Mouse (Mus musculus) lung, postnatal 0 days (tissue): ENCODE measurements around the gene Gm20388.

ENCODE experiments used
- CTCF ChIP-seq: IDR thresholded peaks from 2 replicates; pipeline ENCODE4 v1.5.1; 2016; ENCODE audit warnings: antibody characterized with exemption, mild to moderate bottlenecking
- EP300 ChIP-seq: IDR thresholded peaks from 2 replicates; pipeline ENCODE4 v1.6.1; 2016; ENCODE audit warnings: antibody characterized with exemption, mild to moderate bottlenecking, control low read depth

DNA sequence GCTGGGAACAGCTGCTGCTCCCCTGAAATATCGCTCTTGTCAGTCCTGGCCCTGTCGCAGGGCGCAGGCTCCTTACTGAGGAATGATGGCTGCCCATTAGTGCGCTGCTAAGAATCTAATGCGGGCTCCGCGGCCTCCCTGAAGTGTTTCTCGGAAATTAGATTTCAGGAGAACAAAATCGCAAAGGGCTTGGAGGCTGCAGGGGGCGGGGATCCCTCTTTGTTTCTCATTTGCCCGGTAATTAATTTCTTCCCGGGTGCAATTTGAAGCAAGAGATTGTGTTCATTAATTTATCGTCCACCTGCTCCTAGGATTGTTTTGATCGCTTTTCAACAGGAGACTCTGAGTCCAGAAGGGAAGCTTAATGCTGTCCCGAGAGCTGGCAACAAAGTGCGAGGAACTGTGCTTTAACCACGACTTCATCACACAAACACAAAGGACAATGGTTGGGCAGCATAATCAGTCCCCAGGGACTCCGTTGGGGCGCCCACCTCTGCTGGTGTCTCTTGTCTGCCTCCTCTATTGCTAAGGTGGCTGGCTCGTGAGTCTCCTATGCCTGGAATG is 4230.3 kb downstream of the Gm20388 start:
- TF ChIP-seq CTCF (no peak), EP300 (no peak)
